Mouse (Mus musculus) gastrocnemius, adult 8-10 months (tissue): ENCODE results near the gene Pcbp1. TPM values are rescaled to one million over a fixed set of nuclear protein-coding genes. Genes with fewer than 3 reads are reported as not detected.
A peak's percentile ranks its signal among the peaks of the same experiment; 100 is the strongest.
"Not testable (repeated sequence)": the region's sequence is repeated elsewhere in the genome, so short reads cannot be mapped to it uniquely, and the experiment has no call there.

Experiments
- DNase-seq, 2 experiments: peaks; one replicate each; pipeline ENCODE4 v3.0.0; 2022; ENCODE audit warnings: low spot score in 2 of 2
- microRNA-seq: library from miRNA; unstranded; fragments of <30 nt; microRNA quantifications from one replicate; pipeline ENCODE4 v1.2.0, GENCODE M21; 2022
- total RNA-seq, 4 experiments: library from RNA; stranded (reverse); gene quantifications; 2 replicates each; pipeline ENCODE4 v1.2.4; 2022

Gene Pcbp1
- total RNA-seq, 4 experiments from 2014 or later = 114 to 149 (median 126) TPM

DNA sequence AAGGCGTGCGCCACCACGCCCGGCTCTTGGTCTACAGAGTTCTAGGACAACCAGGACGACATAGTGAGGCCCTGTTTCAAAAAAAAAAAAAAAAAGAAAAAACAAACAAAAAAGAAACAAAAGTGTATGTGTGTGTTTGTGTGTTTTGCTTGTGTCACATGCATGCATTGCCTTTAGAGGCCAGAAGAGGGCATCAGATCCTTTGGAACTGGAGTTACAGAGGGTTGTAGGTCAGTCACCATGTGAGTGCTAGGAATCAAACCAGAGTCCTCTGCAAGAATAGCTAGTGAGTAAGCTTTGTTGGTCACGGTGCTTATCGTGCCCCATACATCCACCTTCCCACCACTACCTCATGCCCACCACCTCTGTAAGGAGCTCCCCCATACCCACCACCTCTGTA is 31.4 kb downstream of the Pcbp1 start:
- DNase-seq = no peak

DNA sequence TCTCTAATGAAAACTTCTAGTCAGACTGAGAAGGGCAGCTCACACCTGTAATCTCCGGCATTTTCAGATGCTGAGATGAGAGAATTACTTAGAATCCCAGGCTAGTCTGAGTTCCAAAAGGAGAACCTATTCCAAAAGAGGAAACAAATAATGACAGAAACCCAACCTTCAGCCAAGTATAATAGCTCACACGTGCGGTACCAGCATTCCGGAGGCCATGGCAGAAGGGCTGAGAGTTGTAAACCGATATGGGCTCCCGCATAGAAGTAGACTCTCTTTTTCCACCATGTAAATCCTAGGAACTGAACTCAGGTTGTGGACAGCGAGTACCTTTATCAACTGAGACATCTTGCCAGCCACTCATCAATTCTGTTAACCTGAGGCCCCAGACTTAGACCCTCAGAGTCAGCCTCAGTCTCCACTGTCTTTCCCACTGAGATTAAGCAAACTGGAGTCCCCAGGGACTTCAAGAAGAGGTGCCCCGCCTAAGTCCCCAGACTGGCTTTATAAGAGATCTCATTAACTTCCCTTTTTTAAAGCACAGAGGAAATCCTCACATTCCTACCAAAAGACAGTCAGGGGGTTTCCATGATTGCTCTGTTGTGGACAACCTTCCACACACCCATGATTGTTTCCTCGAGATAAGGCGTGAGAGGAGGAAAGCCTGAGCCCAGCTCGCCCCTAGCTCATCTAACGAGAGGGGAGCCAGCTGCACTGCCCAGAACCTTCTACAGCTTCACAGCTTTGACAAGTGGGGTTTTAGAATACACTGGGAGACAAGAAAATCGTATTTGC is 32.5 kb downstream of the Pcbp1 start:
- no peak for DNase-seq

GRCm38 (mm10) chr6:86490413-86490812 is 35.7 kb downstream of the Pcbp1 start:
- DNase-seq = not testable (repeated sequence)

- DNase-seq = no peak
Measured at GRCm38 (mm10) chr6:86489945-86490344, 36.2 kb downstream of the Pcbp1 start.

GRCm38 (mm10) chr6:86488149-86488485 is 38.0 kb downstream of the Pcbp1 start:
- peak; percentile 49 to 73 for DNase-seq

DNA sequence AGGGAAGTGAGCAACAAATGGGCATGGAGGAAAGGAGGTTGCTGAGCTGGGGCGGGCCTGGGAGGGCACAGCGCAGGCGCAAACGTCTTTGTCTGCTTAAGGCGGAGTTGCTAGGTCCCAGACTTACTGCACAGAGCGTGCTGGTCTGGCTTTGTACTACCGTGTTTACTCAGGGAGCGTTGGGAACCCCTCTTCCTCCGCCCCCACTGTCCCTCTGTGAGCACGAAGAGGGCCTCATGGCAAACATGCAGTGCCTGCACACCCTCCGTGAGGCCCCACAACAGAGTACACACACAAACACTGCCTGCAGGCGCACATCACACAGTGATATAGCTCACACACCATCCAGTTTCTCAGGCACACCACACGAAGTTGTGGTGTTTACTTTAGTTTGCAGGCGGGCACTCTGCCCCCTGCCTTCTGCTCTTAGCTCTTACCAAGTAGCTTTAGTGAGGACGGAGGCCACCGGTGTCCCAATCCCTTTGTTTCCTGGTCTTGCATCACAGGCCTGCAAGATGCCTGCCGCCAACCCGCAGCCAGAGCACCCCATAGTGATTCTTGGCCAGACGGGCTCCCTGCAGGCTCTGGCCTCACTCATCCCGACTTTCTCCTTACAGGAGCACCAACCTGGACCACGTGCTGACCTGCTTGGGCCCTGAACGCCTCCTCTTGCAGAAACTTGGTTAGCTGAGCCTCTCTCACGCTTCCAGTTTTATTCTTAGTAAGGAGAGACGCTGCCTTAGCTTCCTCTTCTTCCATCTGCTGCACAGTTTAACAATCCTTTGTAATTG is 38.6 kb downstream of the Pcbp1 start:
- peak; percentile 73 to 77 for DNase-seq

- DNase-seq = no peak
Measured at GRCm38 (mm10) chr6:86485943-86486640, 40.0 kb downstream of the Pcbp1 start.

DNA sequence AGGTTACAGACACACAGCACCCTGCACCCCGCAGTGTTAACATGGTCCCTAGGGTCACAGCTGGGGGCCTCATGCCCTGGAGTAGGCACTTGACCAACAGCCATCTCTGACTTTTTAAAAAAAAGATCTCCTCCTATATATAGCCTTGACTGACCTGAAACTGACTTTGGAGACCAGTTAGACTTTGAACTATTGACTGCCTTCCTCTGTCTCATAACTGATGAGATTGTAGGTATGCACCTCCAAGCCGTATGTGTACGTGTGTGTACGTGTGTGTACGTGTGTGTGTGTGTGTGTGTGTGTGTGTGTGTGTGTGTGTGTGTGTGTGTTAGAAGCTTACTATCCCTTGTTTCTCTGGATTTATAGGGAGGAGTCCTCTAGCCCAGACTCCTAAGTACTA is 44.2 kb downstream of the Pcbp1 start:
- DNase-seq = no peak

DNA sequence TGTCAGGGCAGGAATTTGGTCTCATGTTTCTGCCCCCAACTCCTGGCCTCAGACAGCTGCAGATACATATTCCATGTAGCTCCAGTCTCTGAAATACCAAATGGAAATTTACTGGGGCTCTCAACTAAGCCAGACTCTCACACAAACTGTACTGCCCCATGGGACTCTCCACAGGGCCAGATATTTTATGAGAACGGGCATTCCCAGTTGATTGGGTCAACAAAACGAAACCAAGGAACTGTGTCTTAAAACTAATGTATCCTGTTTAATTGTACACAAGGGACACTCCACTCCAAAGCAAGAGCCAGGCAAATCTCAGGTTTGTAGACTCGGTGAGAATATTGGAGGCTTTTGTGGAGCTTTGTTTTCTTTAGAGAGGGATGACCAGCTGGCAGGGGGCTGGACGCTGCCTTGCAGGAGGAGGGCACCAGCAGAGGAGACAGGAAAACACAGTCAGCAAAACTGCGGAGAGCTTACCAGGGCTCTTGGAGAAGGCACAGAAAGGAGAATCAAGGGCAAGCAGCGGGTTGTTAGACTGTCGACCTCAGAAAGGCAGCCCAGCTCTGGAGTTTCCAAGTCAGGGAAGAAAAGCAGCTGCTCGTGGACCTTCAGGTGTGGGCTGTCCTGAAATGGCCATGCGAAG is 45.8 kb downstream of the Pcbp1 start:
- DNase-seq = peak; percentile 44 to 53

DNA sequence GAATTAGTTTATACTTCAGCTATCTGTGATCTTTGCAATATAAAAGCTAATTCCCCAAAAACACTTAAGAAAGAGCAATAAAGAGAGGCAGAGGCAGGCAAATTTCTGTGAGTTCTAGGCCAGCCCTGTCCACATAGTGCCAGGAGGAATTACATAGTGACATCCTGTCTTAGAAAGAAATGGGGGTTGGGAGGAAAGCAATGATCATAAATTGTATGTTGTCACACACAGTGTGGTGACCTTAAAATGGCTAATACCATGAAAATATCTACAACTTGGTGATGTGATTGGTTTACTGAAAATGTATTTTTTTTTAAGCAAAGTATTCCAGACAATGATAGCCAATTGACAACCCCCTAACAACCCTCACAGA is 46.3 kb downstream of the Pcbp1 start:
- no peak for DNase-seq

GRCm38 (mm10) chr6:86479311-86479710 is 46.8 kb downstream of the Pcbp1 start:
- no peak for DNase-seq

DNA sequence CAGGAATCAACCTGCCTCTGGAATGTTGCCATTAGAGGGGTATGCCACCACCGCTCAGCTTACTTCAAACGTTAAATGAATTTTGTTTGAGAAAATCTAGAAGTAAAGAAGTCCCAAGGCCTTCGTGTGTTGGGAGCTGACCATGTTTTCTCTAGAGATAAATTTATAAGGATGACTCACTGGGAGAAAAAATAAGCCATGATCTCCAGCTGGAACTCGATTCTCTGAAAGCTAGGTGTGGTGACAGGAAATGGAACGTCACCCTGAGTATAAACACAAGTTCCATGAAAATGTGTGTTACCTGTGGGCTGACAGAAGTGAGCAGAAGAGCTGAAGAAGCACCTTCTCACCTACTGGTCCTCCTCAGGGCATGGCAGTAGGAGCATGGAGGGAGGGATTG is 49.2 kb downstream of the Pcbp1 start:
- no peak for DNase-seq

DNA sequence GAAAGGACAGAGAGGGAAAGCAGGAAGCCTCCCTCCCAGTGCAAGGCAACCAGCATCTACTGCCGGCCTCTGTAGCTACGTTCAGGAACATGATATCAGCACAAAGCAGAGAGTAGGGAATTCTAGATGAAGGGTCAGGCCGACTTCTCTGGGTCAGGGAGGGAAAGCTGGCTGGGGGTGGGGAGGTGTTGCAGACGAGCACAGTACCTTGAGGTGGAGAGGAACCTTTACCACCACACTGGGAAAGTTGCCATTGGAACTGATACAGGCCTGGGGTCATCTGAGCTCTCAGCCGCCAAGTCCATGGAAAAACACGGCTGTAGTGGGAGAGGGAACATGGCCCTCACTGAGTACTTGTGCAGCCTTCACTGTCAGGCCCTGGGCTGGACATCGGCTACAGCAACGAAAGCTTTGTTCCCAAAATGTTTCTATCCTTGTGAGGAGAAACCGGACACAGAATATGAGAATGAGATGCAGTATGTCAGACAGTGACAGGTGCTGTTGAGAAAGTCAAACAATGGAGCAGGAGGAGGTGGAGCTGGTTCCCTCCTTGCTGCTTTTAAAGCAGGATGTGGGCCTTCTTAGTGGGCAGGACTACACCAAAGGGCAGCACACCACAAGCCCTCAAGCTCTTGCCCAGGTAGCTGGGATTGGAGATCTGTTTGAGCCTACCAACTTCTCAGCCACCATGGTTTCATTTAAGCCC is 50.5 kb downstream of the Pcbp1 start:
- peak; percentile 65 to 78 for DNase-seq

GRCm38 (mm10) chr6:86474646-86475181 is 51.4 kb downstream of the Pcbp1 start:
- DNase-seq = no peak

Small RNA genes within 50 kb of the gene (microRNA-seq; reads per million reads assigned to microRNA genes)
- not detected for gene Gm22184

Other genes starting within 250 kb of the Pcbp1 start
- gene Fam136a, start 160.7 kb downstream of the Pcbp1 start, total RNA-seq = 10 to 100 TPM; 12.1 to 14.0 (median 12.9) TPM
- 10 to 100 TPM; 31.3 to 36.1 (median 31.9) TPM for gene Snrpg, start 155.0 kb downstream of the Pcbp1 start, total RNA-seq
- 10 to 100 TPM; 49.7 to 60.0 (median 57.0) TPM for gene Pcyox1, start 129.2 kb downstream of the Pcbp1 start, total RNA-seq
- 10 to 100 TPM; 14.2 to 21.7 (median 17.5) TPM for gene Tia1, start 122.1 kb downstream of the Pcbp1 start, total RNA-seq
- 1 to 10 TPM in 1 of 4 experiments, not detected in 3; 1.3 TPM for gene Gm44790, start 99.7 kb downstream of the Pcbp1 start, total RNA-seq
- 1 to 10 TPM; 6.1 to 9.2 (median 7.7) TPM for gene C87436, start 87.9 kb downstream of the Pcbp1 start, total RNA-seq
- not detected for gene Asprv1, start 101.8 kb upstream of the Pcbp1 start, total RNA-seq
- gene Mxd1, start 142.8 kb upstream of the Pcbp1 start, total RNA-seq = 1 to 10 TPM; 2.8 to 4.0 (median 3.2) TPM
- gene Snrnp27, start 158.2 kb upstream of the Pcbp1 start, total RNA-seq = 10 to 100 TPM; 58.0 to 74.4 (median 64.0) TPM
- gene Gmcl1, start 207.1 kb upstream of the Pcbp1 start, total RNA-seq = 1 to 10 TPM; 2.1 to 2.6 (median 2.4) TPM